Mouse (Mus musculus) kidney, postnatal 0 days (tissue): ENCODE data around the gene Higd2a. TPM values are rescaled to one million over a fixed set of nuclear protein-coding genes. Genes with fewer than 3 reads are reported as not detected.

Experiments
- ATAC-seq: fragments of 200-750 bp; cut with Nextera tagmentation; replicated peaks from 2 replicates; pipeline ENCODE4 v1.8.0; 2017; ENCODE audit warnings: low read depth, moderate number of reproducible peaks, moderate TSS enrichment, moderate library complexity; ENCODE audit not compliant: low FRiP score
- DNase-seq: peaks from one replicate; pipeline ENCODE4 v3.0.0-alpha.2; 2016; ENCODE audit warnings: low spot score
- H3K27ac ChIP-seq: fragments of 300-500 bp; sonication (generic); 2 replicates; pipeline ENCODE4 v1.5.1; 2014; ENCODE audit warnings: mild to moderate bottlenecking
- H3K27me3 ChIP-seq: fragments of 300-500 bp; sonication (generic); 2 replicates; pipeline ENCODE4 v1.6.1; 2014; ENCODE audit warnings: low read length, mixed read lengths; ENCODE audit not compliant: insufficient read depth
- H3K36me3 ChIP-seq: fragments of 300-500 bp; sonication (generic); 2 replicates; pipeline ENCODE4 v1.6.1; 2014; ENCODE audit warnings: low read length, mixed read lengths; ENCODE audit not compliant: insufficient read depth
- H3K4me1 ChIP-seq: fragments of 300-500 bp; sonication (generic); replicated peaks from 2 replicates; pipeline ENCODE4 v1.6.1; 2014; ENCODE audit warnings: antibody characterized with exemption, low read length, mixed read lengths; ENCODE audit not compliant: insufficient read depth
- H3K4me2 ChIP-seq: fragments of 300-500 bp; sonication (generic); 2 replicates; pipeline ENCODE4 v1.6.1; 2014; ENCODE audit warnings: mild to moderate bottlenecking, low read length, moderate library complexity, mixed read lengths
- H3K4me3 ChIP-seq: fragments of 300-500 bp; sonication (generic); replicated peaks from 2 replicates; pipeline ENCODE4 v1.5.1; 2014; ENCODE audit warnings: low read depth, low read length
- H3K9ac ChIP-seq: fragments of 300-500 bp; sonication (generic); 2 replicates; pipeline ENCODE4 v1.6.1; 2014; ENCODE audit warnings: low read depth, low read length
- H3K9me3 ChIP-seq: fragments of 300-500 bp; sonication (generic); replicated peaks from 2 replicates; pipeline ENCODE4 v1.6.1; 2016; ENCODE audit warnings: low read length, inconsistent platforms, mixed read lengths
- CTCF ChIP-seq: IDR thresholded peaks from 2 replicates; pipeline ENCODE4 v1.5.1; 2016; ENCODE audit warnings: antibody characterized with exemption, low read depth, mild to moderate bottlenecking, moderate library complexity
- WGBS: fragments of 180-500 bp; shearing (Covaris S2); extraction: QIAGEN DNeasy Blood & Tissue Kit; methylation state at CpG from one replicate; pipeline ENCODE4 v1.1.7; 2014; 5-methylcytosine and 5-hydroxymethylcytosine counted together
- microRNA-seq: library from miRNA; unstranded; fragments of <30 nt; microRNA quantifications from one replicate; pipeline ENCODE4, GENCODE M21; 2016
- polyA plus RNA-seq: library from polyadenylated mRNA; unstranded; fragments of >200 nt; fragmentation: Nextera tagmentation; extraction: Ambion mirVana; gene quantifications from 2 replicates; pipeline ENCODE4 v1.2.1, GENCODE M21; 2015

Higd2a gene
- polyA plus RNA-seq, 1 experiment from 2014 or later: 317 TPM

DNA sequence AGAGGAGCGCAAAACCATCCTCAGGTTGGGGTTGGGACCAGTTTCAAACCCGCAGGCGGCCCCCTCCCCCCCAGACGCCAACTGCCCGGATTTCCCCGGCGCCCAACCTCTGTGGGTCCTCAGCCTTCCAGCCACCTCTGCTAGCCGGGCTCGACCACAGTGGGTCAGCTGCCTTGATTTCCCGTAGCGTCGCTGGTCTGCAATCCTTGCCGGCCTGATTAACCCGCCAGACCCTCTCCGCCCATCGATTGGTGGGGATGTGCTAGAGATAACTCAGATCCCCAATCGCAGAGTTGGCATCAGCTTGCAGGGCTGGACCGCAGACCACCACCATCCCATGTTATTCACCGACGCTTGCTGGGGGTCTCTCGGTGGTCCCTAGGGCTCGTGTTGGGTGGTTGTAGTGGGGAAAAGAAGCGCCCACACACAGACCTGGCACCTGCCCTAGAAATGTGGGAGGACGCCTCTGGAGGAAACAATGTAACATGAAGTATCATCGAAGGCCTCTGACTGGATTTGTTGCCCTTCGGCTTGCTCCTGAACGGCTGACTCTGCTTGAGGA, 32.0 kb downstream of the Higd2a start:
- 1% methylated on average over 27 of the region's 27 CpGs for WGBS

DNA sequence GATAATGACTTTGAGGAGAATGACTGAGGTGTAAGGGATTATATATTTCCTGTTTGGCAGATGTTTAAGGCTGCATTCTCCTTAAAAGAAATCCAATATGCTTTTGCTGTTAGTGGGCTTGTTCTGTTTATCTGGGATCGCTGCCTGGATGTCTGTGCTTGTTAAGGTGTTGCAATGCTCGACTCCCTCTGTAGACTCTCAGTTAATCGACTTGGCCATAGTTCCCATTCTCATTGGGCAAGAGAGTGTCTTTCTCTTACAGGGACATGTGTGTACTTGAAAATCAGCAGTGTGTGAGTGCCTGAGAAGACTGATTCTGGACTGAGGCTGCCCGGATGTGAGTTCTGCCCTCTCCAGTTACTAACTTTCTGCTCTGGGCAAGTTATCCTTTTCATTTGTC, 39.1 kb downstream of the Higd2a start:
- Histone ChIP-seq H3K4me2 (no peak overlapping the region), H3K4me1 (no peaks in the 10 kb centered on the region), H3K9me3 (no peaks in the 10 kb centered on the region), H3K27me3 (no peaks in the 10 kb centered on the region), H3K4me3 (no peak overlapping the region), H3K27ac (no peak overlapping the region), H3K9ac (no peak overlapping the region), H3K36me3 (no peaks in the 10 kb centered on the region)
- DNase-seq: no peak
- no peak for ATAC-seq
- TF ChIP-seq CTCF: no peak
- WGBS: 64% methylated on average over 4 of the region's 4 CpGs

More for the DNA sequence above, 32.0 kb downstream of the Higd2a start:
- Histone ChIP-seq H3K9ac (peak overlapping the region; percentile 90), H3K4me2 (peak overlapping the region; percentile 85), H3K9me3 (no peaks in the 10 kb centered on the region), H3K27ac (peak overlapping the region; percentile 81), H3K4me1 (0 out of 2 replicates have a peak, but pooled peaks cover 7% of the 10 kb centered on the region), H3K4me3 (peak overlapping the region; percentile 99), H3K36me3 (no peaks in the 10 kb centered on the region), H3K27me3 (no peaks in the 10 kb centered on the region)
- no peak for TF ChIP-seq CTCF
- peak; percentile 17; the same call in 1 of the 2 replicates for ATAC-seq
- peak; percentile 34 for DNase-seq

DNA sequence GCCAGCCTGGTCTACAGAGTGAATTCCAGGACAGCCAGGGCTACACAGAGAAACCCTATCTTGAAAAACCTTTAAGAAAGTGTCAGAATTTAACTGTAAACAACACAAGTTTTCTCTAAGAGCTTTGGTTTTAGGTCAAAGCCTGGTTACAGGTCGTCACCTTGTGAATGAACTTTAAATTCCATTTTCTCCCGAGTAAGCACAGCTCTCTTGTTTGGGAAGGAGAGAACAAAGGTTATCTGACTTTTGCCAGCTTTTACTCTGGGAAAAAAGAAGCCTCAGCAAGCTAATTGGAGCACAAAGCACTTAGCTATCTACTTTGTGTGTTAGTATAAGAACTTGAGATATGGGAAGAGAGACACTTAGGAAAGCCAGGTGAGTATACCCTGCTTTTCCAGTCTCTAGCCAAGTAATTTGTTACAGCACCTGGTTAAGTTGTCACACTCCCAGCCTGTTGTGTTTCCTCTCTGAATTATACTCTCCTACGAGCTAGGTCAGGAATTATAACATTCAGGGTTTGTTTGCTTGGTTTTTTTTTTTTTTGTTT, 42.8 kb downstream of the Higd2a start:
- Histone ChIP-seq H3K36me3 (0 out of 2 replicates have a peak, but pooled peaks cover 4% of the 10 kb centered on the region), H3K27ac (no peak overlapping the region), H3K27me3 (no peaks in the 10 kb centered on the region), H3K4me2 (no peak overlapping the region), H3K9me3 (no peaks in the 10 kb centered on the region), H3K4me1 (no peaks in the 10 kb centered on the region), H3K9ac (no peak overlapping the region), H3K4me3 (no peak overlapping the region)
- no peak for ATAC-seq
- 54% methylated on average over 3 of the region's 3 CpGs for WGBS
- DNase-seq: no peak
- TF ChIP-seq CTCF: no peak

DNA sequence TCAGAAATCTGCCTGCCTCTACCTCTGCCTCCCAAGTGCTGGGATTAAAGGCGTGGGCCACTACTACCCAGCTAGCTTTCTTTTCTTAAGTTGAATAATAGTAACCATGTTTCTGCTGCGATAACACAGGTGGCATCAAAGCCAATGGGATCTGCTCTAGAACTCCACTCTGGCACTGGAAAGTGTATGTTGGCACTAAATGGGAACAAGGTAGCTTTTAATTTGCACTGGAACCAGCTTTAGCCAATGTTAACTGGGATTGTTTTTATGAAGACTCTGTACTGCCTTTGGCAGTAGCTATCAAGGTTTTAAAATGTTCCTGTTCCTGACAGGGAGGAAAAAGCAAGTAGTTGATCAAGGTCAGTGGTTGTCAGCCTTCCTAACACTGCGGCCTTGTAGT, 45.0 kb downstream of the Higd2a start:
- ATAC-seq: no peak
- Histone ChIP-seq H3K9ac (no peak overlapping the region), H3K4me2 (no peak overlapping the region), H3K27me3 (no peaks in the 10 kb centered on the region), H3K4me1 (no peaks in the 10 kb centered on the region), H3K9me3 (no peaks in the 10 kb centered on the region), H3K27ac (no peak overlapping the region), H3K36me3 (peaks cover 15% of the 10 kb centered on the region; the same call in 1 of the 2 replicates), H3K4me3 (no peak overlapping the region)
- DNase-seq: no peak
- 87% methylated on average over 3 of the region's 3 CpGs for WGBS
- no peak for TF ChIP-seq CTCF

Small RNAs within 50 kb of the gene (microRNA-seq; reads per million reads assigned to microRNA genes)
- not detected for gene Gm24195

Other genes with a start within 250 kb of the Higd2a start
- 4.0 and 4.5 TPM in 2 replicates for gene Cplx2, start 218.9 kb upstream of the Higd2a start, polyA plus RNA-seq
- gene Thoc3, start 121.4 kb upstream of the Higd2a start, polyA plus RNA-seq: 83.4 and 87.7 TPM in 2 replicates
- gene Simc1, start 86.4 kb upstream of the Higd2a start, polyA plus RNA-seq: 6.8 and 8.0 TPM in 2 replicates
- gene 4833439L19Rik, start 24.8 kb upstream of the Higd2a start, polyA plus RNA-seq: 190 and 201 TPM in 2 replicates
- 21.7 and 23.1 TPM in 2 replicates for gene Arl10, start 15.2 kb upstream of the Higd2a start, polyA plus RNA-seq
- 60.2 and 61.6 TPM in 2 replicates for gene Nop16, start 117 bp upstream of the Higd2a start, polyA plus RNA-seq
- 67.6 and 68.7 TPM in 2 replicates for gene Cltb, start 21.1 kb downstream of the Higd2a start, polyA plus RNA-seq
- gene Faf2, start 31.6 kb downstream of the Higd2a start, polyA plus RNA-seq: 61.2 and 63.6 TPM in 2 replicates
- 63.0 and 77.4 TPM in 2 replicates for gene Rnf44, start 103.7 kb downstream of the Higd2a start, polyA plus RNA-seq
- gene Cdhr2, start 111.3 kb downstream of the Higd2a start, polyA plus RNA-seq: 10.0 and 10.9 TPM in 2 replicates
- 0.13 and 0.14 TPM in 2 replicates for gene Gprin1, start 159.7 kb downstream of the Higd2a start, polyA plus RNA-seq
- gene Sncb, start 176.4 kb downstream of the Higd2a start, polyA plus RNA-seq: not detected in 2 replicates
- not detected in 2 replicates for gene Eif4e1b, start 193.8 kb downstream of the Higd2a start, polyA plus RNA-seq
- 12.8 and 13.0 TPM in 2 replicates for gene Tspan17, start 199.2 kb downstream of the Higd2a start, polyA plus RNA-seq